Mouse (Mus musculus): ENCODE measurements around the gene Exo5. TPM values are rescaled to one million over a fixed set of nuclear protein-coding genes. Genes with fewer than 3 reads are reported as not detected.

The Exo5 gene
- polyA plus RNA-seq, 1 experiment from 2014 or later: 27.3 TPM

GRCm38 (mm10) chr4:120904533-120904932 is 20.3 kb downstream of the Exo5 start:
- no peak overlapping the region for H3K4me3 ChIP-seq (replicated peaks)
- WGBS: 76% methylated on average over 4 of the region's 4 CpGs
- H3K27ac ChIP-seq (replicated peaks): no peak overlapping the region
- H3K9ac ChIP-seq (replicated peaks): no peak overlapping the region
- H3K36me3 ChIP-seq: no peaks in the 10 kb centered on the region
- H3K4me1 ChIP-seq: no peaks in the 10 kb centered on the region
- no peak for ATAC-seq (ENCODE audit: low FRiP score)
- no peaks in the 10 kb centered on the region for H3K27me3 ChIP-seq (replicated peaks)
- no peaks in the 10 kb centered on the region for H3K9me3 ChIP-seq (replicated peaks)
- no peak overlapping the region for H3K4me2 ChIP-seq

DNA sequence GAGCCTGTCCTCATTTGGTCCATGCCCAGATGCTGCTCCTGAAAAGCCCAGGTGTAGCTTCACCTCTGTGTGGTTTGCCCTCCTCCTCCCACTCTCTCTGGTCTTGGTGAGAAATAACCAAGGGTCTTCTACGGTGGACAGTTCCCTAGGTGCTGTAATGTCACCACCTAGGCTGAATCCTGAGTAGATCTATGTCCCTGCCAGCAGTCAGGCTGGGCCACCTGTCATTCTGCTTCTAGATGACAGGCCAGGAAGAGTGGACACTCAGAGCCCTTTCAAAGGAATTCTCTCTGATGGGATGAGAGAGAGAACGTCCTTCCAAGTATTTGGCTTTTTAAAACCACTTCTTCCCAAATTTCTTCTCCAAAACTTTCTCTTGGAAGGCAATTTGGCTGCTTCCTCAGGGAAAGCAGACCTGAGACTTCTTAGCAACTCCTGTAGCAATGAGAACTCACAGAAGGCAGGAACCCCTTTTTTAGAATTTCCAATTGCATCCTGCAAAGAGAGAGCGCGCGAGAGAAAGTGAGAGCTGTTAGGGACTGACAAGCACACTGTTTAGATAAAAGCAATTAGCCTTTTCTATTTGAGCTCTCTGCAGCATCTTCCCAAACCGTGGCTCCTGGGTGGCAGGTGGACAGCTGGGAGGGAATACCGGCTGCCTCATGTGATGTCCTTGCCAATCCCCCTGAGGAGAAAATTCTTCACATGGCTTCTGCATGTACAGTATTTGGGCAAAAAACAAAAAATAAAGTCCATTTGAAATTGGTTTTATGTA is 28.8 kb downstream of the Exo5 start:
- H3K9ac ChIP-seq (replicated peaks): no peak overlapping the region
- no peak for ATAC-seq (ENCODE audit: low FRiP score)
- H3K4me1 ChIP-seq: no peaks in the 10 kb centered on the region
- WGBS: 74% methylated on average over 7 of the region's 7 CpGs
- peaks cover 7% of the 10 kb centered on the region; the same call in 1 of the 2 replicates for H3K36me3 ChIP-seq
- H3K27ac ChIP-seq (replicated peaks): no peak overlapping the region
- H3K4me3 ChIP-seq (replicated peaks): no peak overlapping the region
- H3K27me3 ChIP-seq (replicated peaks): no peaks in the 10 kb centered on the region
- no peak overlapping the region for H3K4me2 ChIP-seq
- H3K9me3 ChIP-seq (replicated peaks): no peaks in the 10 kb centered on the region

DNA sequence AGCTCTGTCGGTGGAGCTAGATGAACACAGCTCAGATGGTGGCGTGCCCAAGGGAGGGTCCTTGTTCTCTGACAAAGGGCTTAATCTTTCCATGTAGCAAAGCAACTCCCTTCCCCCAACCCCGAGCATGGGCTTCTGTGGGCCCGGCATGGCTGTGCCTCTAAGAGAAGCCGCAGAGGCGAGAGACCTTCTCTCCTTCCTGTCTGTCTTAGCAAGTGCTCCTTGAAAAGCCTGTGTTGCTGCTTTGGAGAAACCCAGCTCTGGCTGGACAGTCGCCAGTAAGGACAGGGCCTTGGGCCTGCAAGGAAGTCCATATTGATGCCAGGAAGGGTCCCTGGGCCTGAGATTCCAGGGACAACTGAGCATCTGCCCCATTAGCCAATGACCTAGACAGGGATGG is 29.6 kb downstream of the Exo5 start:
- Histone ChIP-seq H3K27me3 (replicated peaks) (no peaks in the 10 kb centered on the region), H3K36me3 (peaks cover 7% of the 10 kb centered on the region; the same call in 1 of the 2 replicates), H3K9ac (replicated peaks) (no peak overlapping the region), H3K4me2 (no peak overlapping the region), H3K4me1 (no peaks in the 10 kb centered on the region), H3K27ac (replicated peaks) (no peak overlapping the region), H3K9me3 (replicated peaks) (no peaks in the 10 kb centered on the region), H3K4me3 (replicated peaks) (no peak overlapping the region)
- 80% methylated on average over 7 of the region's 7 CpGs for WGBS
- ATAC-seq (ENCODE audit: low FRiP score): no peak

DNA sequence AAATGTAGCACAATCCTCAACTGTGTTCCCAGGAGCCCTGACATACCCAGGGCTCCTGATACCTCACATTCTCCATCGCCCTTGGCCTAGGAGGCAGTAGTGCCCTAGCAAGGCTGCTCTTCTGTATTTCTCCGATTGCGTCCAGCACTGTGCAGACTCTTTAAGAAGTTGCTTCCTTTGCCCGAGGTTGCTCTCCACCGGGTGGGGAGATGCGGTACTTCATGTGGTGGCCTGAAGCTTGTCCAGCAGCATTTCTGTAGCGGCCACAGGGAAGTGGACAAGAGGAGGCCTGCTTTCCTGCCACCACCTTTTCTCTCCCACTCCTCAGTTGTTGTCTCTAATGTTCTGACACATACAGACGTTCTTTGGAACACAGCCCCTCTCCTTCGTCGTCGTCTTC is 30.2 kb downstream of the Exo5 start:
- peaks cover 7% of the 10 kb centered on the region; the same call in 1 of the 2 replicates for H3K36me3 ChIP-seq
- 85% methylated on average over 11 of the region's 11 CpGs for WGBS
- no peaks in the 10 kb centered on the region for H3K9me3 ChIP-seq (replicated peaks)
- no peak overlapping the region for H3K4me2 ChIP-seq
- H3K27me3 ChIP-seq (replicated peaks): no peaks in the 10 kb centered on the region
- no peak overlapping the region for H3K9ac ChIP-seq (replicated peaks)
- no peak overlapping the region for H3K4me3 ChIP-seq (replicated peaks)
- no peak overlapping the region for H3K27ac ChIP-seq (replicated peaks)
- ATAC-seq (ENCODE audit: low FRiP score): no peak
- H3K4me1 ChIP-seq: no peaks in the 10 kb centered on the region

DNA sequence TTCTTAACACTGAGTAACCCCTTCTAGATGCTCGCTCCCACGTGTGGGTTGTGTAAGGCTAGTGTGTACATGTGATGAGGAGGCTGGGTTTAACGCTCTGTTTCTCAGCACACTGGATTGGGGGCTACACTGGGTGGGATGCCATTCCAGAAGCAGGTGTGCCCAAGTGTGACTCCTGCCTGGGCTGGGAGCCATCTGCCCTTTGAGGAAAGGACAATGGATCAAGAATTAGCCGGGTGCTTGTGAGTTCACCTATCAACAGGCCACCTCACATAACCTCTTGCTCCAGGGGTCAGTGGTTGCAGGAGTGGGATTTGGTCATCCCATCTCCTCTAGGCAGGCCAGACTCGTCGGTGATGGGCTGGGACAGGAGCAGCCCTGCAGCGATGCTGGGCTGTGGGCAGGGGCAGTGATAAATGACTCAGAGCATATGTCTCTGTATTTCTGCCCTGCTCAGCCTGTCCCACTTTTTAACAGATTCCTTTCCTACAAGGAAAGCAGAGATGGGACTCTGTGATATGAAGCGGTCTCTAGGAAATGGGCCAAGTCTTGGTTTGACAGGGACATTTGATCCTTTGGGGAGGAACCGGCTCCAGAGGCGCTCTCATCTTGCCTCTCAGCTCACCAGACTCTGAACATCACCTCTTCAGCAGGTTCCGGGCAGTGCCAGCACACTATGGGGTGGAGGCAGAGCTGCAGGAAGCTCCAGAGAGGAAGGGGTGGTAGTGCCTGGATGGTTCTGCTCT is 31.0 kb downstream of the Exo5 start:
- H3K27ac ChIP-seq (replicated peaks): no peak overlapping the region
- H3K4me1 ChIP-seq: no peaks in the 10 kb centered on the region
- 75% methylated on average over 11 of the region's 11 CpGs for WGBS
- ATAC-seq (ENCODE audit: low FRiP score): no peak
- no peak overlapping the region for H3K9ac ChIP-seq (replicated peaks)
- no peaks in the 10 kb centered on the region for H3K9me3 ChIP-seq (replicated peaks)
- peaks cover 7% of the 10 kb centered on the region; the same call in 1 of the 2 replicates for H3K36me3 ChIP-seq
- no peak overlapping the region for H3K4me2 ChIP-seq
- no peak overlapping the region for H3K4me3 ChIP-seq (replicated peaks)
- H3K27me3 ChIP-seq (replicated peaks): no peaks in the 10 kb centered on the region

DNA sequence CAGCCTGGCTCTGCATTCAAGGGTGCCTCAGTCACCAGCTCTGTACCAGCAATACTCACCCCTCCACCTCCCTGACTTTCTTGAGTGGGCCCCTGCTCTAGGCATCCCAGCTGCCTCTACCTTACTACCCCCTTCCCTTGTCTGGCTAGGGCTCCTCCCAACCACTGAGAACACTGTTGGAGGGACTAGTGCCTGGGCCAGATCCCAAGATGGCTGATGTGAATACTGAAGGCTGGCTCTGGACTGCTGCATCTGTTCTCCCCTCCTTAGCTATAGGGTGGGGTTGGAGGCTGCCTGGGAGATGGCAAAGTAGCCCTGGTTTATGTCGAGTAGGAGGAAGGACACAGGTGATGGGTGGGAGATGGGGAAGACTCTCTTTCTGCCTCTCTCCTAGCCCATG is 32.3 kb downstream of the Exo5 start:
- Histone ChIP-seq H3K9me3 (replicated peaks) (no peaks in the 10 kb centered on the region), H3K4me2 (no peak overlapping the region), H3K36me3 (peaks cover 7% of the 10 kb centered on the region; the same call in 1 of the 2 replicates), H3K4me3 (replicated peaks) (no peak overlapping the region), H3K9ac (replicated peaks) (no peak overlapping the region), H3K27me3 (replicated peaks) (no peaks in the 10 kb centered on the region), H3K27ac (replicated peaks) (no peak overlapping the region), H3K4me1 (no peaks in the 10 kb centered on the region)
- 79% methylated on average over 1 of the region's 1 CpGs for WGBS
- no peak for ATAC-seq (ENCODE audit: low FRiP score)

- no peak for ATAC-seq (ENCODE audit: low FRiP score)
- no peak overlapping the region for H3K27ac ChIP-seq (replicated peaks)
Observed at GRCm38 (mm10) chr4:120891960-120892359, 32.9 kb downstream of the Exo5 start.

GRCm38 (mm10) chr4:120890754-120891440 is 33.9 kb downstream of the Exo5 start:
- no peak for ATAC-seq (ENCODE audit: low FRiP score)
- no peak overlapping the region for H3K9ac ChIP-seq (replicated peaks)

More at GRCm38 (mm10) chr4:120891960-120892359, 32.9 kb downstream of the Exo5 start:
- Histone ChIP-seq H3K9ac (replicated peaks) (no peak overlapping the region), H3K4me1 (peaks cover 5% of the 10 kb centered on the region; the same call in 1 of the 2 replicates), H3K27me3 (replicated peaks) (no peaks in the 10 kb centered on the region), H3K9me3 (replicated peaks) (no peaks in the 10 kb centered on the region), H3K36me3 (peaks cover 7% of the 10 kb centered on the region; the same call in 1 of the 2 replicates), H3K4me3 (replicated peaks) (no peak overlapping the region), H3K4me2 (no peak overlapping the region)

GRCm38 (mm10) chr4:120888884-120889283 is 35.9 kb downstream of the Exo5 start:
- Histone ChIP-seq H3K4me1 (peaks cover 12% of the 10 kb centered on the region), H3K27me3 (replicated peaks) (no peaks in the 10 kb centered on the region), H3K4me2 (no peak overlapping the region), H3K36me3 (peaks cover 7% of the 10 kb centered on the region; the same call in 1 of the 2 replicates), H3K27ac (replicated peaks) (no peak overlapping the region), H3K4me3 (replicated peaks) (no peak overlapping the region), H3K9me3 (replicated peaks) (no peaks in the 10 kb centered on the region), H3K9ac (replicated peaks) (no peak overlapping the region)
- 74% methylated on average over 8 of the region's 8 CpGs for WGBS
- ATAC-seq (ENCODE audit: low FRiP score): no peak

More at GRCm38 (mm10) chr4:120890754-120891440, 33.9 kb downstream of the Exo5 start:
- Histone ChIP-seq H3K9me3 (replicated peaks) (no peaks in the 10 kb centered on the region), H3K4me1 (peaks cover 5% of the 10 kb centered on the region; the same call in 1 of the 2 replicates), H3K4me3 (replicated peaks) (no peak overlapping the region), H3K27me3 (replicated peaks) (no peaks in the 10 kb centered on the region), H3K27ac (replicated peaks) (no peak overlapping the region), H3K4me2 (no peak overlapping the region), H3K36me3 (peaks cover 7% of the 10 kb centered on the region; the same call in 1 of the 2 replicates)
- WGBS: 42% methylated on average over 11 of the region's 11 CpGs

GRCm38 (mm10) chr4:120887381-120888112 is 37.3 kb downstream of the Exo5 start:
- WGBS: 23% methylated on average over 8 of the region's 8 CpGs
- Histone ChIP-seq H3K36me3 (peaks cover 7% of the 10 kb centered on the region; the same call in 1 of the 2 replicates), H3K9ac (replicated peaks) (no peak overlapping the region), H3K4me2 (no peak overlapping the region), H3K9me3 (replicated peaks) (no peaks in the 10 kb centered on the region), H3K4me3 (replicated peaks) (no peak overlapping the region), H3K27ac (replicated peaks) (no peak overlapping the region), H3K27me3 (replicated peaks) (no peaks in the 10 kb centered on the region), H3K4me1 (peaks cover 17% of the 10 kb centered on the region)
- no peak for ATAC-seq (ENCODE audit: low FRiP score)

GRCm38 (mm10) chr4:120886811-120887210 is 38.0 kb downstream of the Exo5 start:
- Histone ChIP-seq H3K27me3 (replicated peaks) (no peaks in the 10 kb centered on the region), H3K36me3 (peaks cover 5% of the 10 kb centered on the region; the same call in 1 of the 2 replicates), H3K4me3 (replicated peaks) (no peak overlapping the region), H3K27ac (replicated peaks) (no peak overlapping the region), H3K4me2 (no peak overlapping the region), H3K9ac (replicated peaks) (no peak overlapping the region), H3K4me1 (peaks cover 24% of the 10 kb centered on the region), H3K9me3 (replicated peaks) (no peaks in the 10 kb centered on the region)
- 85% methylated on average over 5 of the region's 5 CpGs for WGBS
- ATAC-seq (ENCODE audit: low FRiP score): no peak

Measured in neural tube, embryonic 15.5 days (tissue).